Mouse (Mus musculus): ENCODE results near the gene Ptprm.
A peak's percentile ranks its signal among the peaks of the same experiment; 100 is the strongest.

The Ptprm gene

DNA sequence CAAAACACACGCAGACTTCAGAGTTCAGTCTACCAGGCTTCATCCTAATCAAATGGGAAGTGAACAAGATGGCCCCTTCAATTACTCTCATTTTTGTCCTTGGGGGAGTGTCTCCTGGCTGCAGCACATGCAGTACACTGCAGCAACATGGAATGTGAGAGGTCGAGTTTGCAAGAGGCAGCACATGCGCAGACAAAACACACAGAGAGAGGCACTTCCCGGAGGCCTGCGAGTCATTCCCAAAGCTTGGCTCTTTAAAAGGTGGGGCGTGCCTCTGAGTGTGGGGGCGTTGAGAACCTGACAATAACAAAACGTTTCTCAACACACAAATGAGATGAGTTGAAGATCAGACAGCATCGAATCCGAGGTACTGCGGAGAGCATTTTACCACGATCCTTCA is 215.3 kb downstream of the Ptprm start:
- DNase-seq (ENCODE audit: low spot score in 2 of 2): no peak

DNA sequence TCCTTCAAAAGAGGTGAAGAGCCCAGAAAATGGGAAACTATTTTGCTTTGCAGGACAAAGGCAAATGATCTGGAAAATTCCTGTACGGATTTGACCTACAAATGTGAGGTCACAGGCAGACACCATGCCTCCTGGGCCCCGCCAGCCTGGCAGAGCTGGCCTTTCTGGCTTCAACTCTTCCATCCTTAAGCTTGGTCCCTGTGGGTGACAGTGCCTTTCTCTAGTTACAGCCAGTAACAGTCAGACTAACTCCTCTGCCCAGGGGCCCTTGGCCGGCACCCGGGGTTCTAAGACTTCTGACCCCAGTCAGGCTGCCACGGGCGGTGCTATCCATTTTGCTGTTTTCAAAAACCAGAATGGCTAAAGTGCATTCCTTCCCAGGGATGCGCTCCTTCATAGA is 217.4 kb downstream of the Ptprm start:
- DNase-seq (ENCODE audit: low spot score in 2 of 2): no peak

GRCm38 (mm10) chr17:67136421-67136820 is 217.8 kb downstream of the Ptprm start:
- no peak for DNase-seq (ENCODE audit: low spot score in 2 of 2)

- DNase-seq (ENCODE audit: low spot score in 2 of 2): no peak
Observed at GRCm38 (mm10) chr17:67134235-67134634, 220.0 kb downstream of the Ptprm start.

GRCm38 (mm10) chr17:67133440-67134103 is 220.7 kb downstream of the Ptprm start:
- peak; percentile 32 to 45 for DNase-seq (ENCODE audit: low spot score in 2 of 2)

DNA sequence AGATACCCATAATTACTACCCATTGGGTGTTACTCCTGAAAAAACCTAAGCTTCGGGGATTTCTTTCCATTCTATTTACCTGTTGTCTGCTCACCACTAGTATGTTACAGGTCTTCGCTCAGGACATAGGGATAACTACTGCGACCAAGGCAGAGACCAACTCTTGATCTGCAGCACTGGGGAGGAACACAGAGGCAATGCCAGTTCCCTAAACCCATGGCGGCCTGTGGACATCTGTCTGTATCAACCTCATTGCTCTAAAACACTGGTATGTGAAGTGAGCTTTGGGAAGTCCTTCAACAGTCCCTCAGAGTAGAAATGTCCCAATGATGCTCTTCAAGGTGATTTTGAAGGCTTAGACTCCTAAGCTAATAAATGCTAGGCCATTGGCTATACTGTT is 221.2 kb downstream of the Ptprm start:
- no peak for DNase-seq (ENCODE audit: low spot score in 2 of 2)

DNA sequence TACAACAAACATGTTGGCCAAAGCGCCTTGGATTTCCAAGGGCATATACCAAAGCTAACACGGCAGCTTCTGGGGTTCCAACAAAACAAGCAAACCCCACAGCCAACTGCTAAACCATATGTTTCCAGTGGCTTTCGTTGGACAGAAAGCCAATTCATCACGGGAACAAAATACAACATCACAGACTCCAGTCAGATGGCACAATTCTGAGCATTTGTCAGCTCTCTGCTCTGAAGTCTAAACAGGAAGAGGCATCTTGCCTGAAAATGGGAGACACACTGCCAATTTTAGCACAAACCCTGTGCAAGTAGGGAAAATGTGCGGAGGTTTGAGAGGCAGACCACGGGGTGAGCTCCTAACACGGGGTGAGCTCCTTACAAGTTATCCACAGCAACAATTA is 226.7 kb downstream of the Ptprm start:
- DNase-seq (ENCODE audit: low spot score in 2 of 2): peak; percentile 17 to 52

DNA sequence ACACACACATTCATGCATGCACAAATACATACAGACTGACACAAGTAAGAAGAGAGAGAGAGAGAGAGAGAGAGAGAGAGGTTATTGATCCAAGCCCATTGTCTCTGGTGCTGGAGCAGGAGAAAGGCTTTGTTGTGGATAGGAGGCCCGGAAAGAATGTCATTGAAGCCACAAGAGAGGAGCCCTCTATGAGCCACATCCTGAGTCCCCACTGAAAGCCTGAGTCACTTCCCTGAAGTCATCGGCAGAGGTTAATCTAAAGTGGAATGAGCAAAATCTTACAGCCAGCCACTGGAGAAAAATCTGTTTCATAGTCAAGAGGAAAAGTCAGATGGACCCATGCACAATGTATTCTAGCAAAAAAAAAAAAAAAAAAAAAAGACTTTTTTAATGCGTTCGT is 228.7 kb downstream of the Ptprm start:
- DNase-seq (ENCODE audit: low spot score in 2 of 2): no peak

DNA sequence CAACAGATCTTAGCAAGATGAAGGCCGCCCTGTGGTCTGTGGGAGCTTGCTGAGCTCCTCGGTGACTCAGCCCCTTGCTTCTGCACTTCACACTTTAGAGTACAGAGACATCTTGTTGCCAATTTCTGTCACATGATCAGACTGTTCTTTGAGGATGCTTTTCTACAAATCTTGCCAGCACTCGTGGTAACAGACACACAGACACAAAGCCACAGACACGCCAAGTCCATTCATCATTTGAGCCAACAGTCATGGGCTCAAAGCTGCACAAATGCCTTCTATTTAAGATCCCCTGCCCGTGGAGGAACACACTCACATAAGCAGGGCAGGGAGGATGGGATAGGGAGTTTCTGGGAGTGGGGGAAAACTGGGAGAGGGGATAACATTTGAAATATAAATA is 230.0 kb downstream of the Ptprm start:
- no peak for DNase-seq (ENCODE audit: low spot score in 2 of 2)

- DNase-seq (ENCODE audit: low spot score in 2 of 2): no peak
Observed at GRCm38 (mm10) chr17:67123722-67124121, 230.5 kb downstream of the Ptprm start.

DNA sequence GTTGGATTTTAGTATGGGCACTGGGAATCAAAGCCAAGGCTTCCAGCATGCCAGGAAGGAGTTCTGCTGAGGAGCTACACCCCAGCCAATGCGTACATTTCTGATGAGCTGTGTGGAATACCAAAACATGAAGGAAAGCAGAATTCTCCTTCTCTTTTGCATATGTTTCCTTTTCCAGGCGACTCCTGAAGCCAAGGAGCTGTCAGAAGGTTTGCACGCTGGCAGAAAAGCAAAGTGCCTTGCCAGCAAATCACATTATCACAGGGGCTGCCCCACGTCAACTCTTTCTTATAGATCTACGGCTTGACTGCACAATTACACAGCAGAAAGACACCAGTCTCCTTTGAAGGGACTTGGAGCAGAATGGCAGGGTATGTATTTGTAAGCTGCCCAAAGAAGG is 233.4 kb downstream of the Ptprm start:
- DNase-seq (ENCODE audit: low spot score in 2 of 2): peak; percentile 15 to 29

DNA sequence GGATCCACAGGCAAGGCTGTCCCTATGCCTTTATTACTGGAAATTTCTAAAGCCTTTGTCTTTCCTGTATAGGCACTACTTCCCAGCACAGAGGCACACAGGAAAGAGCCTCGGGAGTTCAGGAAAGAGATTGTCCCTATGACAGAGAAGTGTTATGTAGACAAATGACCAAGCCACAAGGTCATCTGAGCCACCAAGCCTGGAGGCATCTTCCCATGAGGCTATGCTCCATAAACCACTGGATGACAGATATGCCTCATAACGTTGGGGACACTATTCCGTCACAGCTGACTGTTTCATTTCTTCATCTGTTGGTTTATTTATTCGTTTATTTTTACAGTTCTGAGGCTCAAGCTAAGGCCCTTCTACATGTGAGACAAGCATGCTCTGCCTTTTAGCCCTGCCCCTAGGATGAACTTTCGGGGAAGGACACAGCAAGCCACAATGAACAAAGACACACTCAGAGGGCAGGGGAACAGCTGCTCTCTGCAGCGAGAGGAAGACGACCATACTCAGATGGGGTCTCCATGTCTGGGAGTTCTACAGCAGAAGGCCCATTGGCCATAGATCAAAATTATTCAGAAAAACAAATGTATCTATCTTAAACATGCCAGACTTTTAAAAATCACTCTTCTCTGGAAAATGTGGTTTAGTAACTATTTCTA is 235.4 kb downstream of the Ptprm start:
- DNase-seq (ENCODE audit: low spot score in 2 of 2): no peak

DNA sequence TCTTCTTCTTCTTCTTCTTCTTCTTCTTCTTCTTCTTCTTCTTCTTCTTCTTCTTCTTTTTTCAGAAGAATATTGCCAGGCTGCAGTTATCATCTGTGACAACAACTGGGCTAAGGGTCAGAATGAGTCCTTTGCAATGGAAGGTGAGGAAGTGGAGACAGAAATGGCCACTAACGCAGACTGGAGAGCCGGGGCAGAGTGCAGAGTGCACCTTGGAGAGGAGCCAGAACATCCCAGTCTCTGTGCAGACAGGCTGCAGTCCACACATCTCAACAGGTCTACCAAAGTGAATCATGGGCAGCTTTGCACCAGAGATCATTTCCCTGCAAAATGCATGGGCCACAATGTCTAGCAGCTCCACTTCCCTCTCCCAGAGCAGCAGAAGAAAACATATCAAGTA is 239.4 kb downstream of the Ptprm start:
- no peak for DNase-seq (ENCODE audit: low spot score in 2 of 2)

GRCm38 (mm10) chr17:67112679-67113078 is 241.6 kb downstream of the Ptprm start:
- DNase-seq (ENCODE audit: low spot score in 2 of 2): no peak

GRCm38 (mm10) chr17:67106176-67106575 is 248.1 kb downstream of the Ptprm start:
- DNase-seq (ENCODE audit: low spot score in 2 of 2): no peak

- no peak for DNase-seq (ENCODE audit: low spot score in 2 of 2)
Observed at GRCm38 (mm10) chr17:67102051-67102450, 252.2 kb downstream of the Ptprm start.

GRCm38 (mm10) chr17:67090997-67091396 is 263.3 kb downstream of the Ptprm start:
- no peak for DNase-seq (ENCODE audit: low spot score in 2 of 2)

- DNase-seq (ENCODE audit: low spot score in 2 of 2): no peak
Observed at GRCm38 (mm10) chr17:67090153-67090552, 264.1 kb downstream of the Ptprm start.

DNA sequence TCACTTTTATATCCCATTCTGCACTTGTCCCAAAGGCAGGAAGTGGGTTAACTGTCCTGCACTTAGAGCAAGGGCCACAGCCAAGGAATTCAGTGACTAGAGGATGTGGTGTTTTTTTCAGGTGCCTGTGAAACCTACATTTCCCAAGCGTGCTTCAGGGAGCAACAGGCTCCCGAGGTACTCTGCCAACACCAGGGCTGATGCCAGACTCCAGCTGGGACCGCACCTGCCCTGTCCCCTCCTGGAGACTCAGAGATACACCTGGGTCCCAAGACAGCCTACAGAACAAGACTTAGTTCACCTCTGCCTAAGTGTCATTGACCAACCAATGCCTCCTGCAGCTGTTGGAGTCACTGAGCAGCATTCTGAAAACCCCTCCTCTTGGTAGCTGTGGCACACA is 264.6 kb downstream of the Ptprm start:
- DNase-seq (ENCODE audit: low spot score in 2 of 2): no peak

DNA sequence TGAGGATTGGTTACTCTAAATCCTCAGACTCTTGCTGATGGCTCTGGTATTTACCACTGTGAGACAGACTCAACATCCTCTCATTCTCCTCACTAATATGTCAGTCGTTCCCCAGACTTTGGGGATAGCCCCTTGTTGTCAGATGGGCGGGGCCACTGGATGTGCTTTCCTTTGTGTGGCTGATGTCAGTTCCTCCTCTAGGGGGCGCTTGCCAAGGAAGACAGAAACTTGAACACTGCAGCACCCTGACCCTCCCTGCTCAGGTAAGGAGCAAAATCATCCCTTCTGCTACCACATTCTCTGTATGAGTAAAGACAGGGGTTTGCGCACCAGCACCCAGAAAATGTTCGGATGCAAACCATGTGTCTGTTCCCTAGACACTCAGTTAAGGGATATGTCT is 266.7 kb downstream of the Ptprm start:
- DNase-seq (ENCODE audit: low spot score in 2 of 2): no peak

- no peak for DNase-seq (ENCODE audit: low spot score in 2 of 2)
Observed at GRCm38 (mm10) chr17:67086811-67087210, 267.4 kb downstream of the Ptprm start.

DNA sequence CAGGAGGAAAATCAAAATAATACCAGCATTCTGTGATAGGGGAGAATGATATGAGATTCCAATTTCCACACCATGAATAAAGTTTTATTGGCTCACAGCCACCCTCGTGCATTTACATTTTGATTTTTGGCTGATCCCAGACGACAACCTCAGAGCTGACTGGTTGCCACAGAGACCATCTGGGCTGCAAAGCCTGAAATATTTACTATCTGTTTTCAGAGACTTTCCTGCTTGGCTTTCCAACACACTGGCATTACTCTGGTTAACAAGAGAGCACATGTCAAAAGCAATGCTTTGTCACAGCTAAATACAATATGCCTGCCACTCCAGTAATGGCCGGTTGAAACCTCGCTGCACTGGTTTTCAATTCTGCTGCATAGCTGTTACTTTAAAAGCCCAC is 269.8 kb downstream of the Ptprm start:
- DNase-seq (ENCODE audit: low spot score in 2 of 2): no peak

DNA sequence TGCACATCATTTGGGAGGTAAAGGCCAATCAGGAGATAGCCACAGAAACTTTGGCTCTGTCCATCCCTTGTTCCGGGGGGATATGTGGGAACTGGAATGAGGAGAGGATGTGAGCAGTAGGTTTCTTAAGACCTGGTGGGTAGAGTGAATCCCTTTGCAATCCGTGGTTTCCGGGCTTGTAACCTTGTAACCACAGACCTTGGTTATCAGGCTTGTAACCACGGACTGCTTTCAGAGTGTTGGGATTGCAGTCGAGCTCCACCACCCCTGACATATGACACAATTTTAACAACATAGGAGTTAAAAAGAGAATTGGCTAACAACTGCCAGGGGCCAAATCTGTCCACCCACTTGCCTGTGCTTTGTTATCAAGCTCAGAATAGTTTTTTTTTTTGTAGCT is 270.2 kb downstream of the Ptprm start:
- no peak for DNase-seq (ENCODE audit: low spot score in 2 of 2)

- no peak for DNase-seq (ENCODE audit: low spot score in 2 of 2)
Observed at GRCm38 (mm10) chr17:67079570-67079969, 274.7 kb downstream of the Ptprm start.
